Mouse (Mus musculus): ENCODE measurements at regions not wholly inside any gene's neighbourhood (a gene's known extent, or its start where the extent isn't known, plus 50 kb on each side); places are given as distances from the start of the nearest gene placed in this dataset.

DNA sequence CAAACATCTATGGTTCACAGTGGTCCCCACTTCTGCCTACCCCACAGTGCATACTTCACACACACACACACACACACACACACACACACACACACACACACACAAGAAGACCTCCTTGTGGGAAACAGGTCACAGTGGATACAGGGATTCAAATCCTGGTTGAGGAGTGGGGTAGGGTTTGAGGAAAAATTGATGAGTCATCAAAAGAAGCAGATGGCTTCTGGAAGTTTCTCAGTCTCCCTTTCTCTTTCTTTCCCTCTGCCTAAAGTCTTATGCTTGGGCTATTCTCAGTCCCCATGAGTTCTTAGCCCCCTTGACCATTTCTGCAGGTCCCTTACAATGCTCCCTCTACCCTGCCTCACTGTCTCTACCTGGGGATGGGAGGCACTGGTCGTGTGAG, 56.4 kb downstream of the Rassf10 start:
- Histone ChIP-seq H3K9me3 (replicated peaks) (peaks cover 19% of the 10 kb centered on the region), H3K36me3 (replicated peaks) (no peaks in the 10 kb centered on the region), H3K4me3 (ENCODE audit: low read depth, low read length) (no peak overlapping the region), H3K4me1 (ENCODE audit: insufficient read depth, low read depth, low read length) (no peaks in the 10 kb centered on the region; the same call in 1 of the 2 replicates), H3K27me3 (ENCODE audit: insufficient read depth, low read length) (no peaks in the 10 kb centered on the region)
- DNase-seq (ENCODE audit: low spot score) (no peak), ATAC-seq (ENCODE audit: extremely low read depth, insufficient number of reproducible peaks, low FRiP score, poor library complexity, severe bottlenecking) (no peak)
- no peak for TF ChIP-seq GATA2 (IDR thresholded peaks at IDR 0.05; ENCODE audit: borderline replicate concordance, low read depth, low read length)
- no peak for TF ChIP-seq CTCF (IDR thresholded peaks at IDR 0.05; ENCODE audit: low read depth, low read length)
- TF ChIP-seq GATA1 (IDR thresholded peaks at IDR 0.05; ENCODE audit: borderline replicate concordance, low read length): no peak
- no peak for TF ChIP-seq TAL1 (conservative IDR thresholded peaks at IDR 0.05; ENCODE audit: low read depth, low read length)
- no peak for TF ChIP-seq POLR2AphosphoS5 (IDR thresholded peaks at IDR 0.05; ENCODE audit: insufficient replicate concordance, low read depth, low read length)

DNA sequence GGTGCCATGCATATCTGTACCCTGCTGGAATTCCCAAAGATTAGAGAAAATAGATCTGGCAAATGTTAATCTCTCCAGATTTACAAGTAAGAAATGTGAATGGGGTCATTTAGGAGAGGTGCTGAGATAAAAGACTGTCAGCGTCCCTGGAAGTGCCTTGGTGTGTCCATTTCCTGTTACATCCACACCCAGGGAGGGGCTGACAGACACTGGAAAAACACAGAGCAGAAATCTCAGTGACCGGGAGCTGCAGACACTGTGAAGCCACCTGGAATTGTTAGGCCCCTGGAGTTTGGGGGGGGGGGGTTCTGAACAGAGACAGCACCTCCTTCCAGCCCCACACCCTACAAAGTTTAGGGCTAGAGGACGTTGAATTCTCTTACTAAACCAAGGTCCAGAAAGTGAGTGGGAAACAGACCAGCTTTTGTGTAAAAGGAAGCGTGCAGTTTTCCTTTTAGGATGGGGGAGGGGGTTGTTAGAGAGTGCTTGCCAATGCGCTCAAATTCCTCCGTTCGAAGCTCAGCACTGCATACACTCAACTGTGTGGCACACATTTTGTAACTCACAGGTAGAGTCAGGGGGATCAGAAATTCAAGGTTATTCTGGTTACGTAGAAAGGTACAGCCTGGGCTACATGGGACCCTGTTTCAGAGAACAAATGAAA, 63.5 kb downstream of the Rassf10 start:
- Histone ChIP-seq H3K4me1 (ENCODE audit: insufficient read depth, low read depth, low read length) (no peaks in the 10 kb centered on the region; the same call in 1 of the 2 replicates), H3K36me3 (replicated peaks) (no peaks in the 10 kb centered on the region), H3K4me3 (ENCODE audit: low read depth, low read length) (no peak overlapping the region), H3K9me3 (replicated peaks) (peaks cover 17% of the 10 kb centered on the region), H3K27me3 (ENCODE audit: insufficient read depth, low read length) (peaks cover 2% of the 10 kb centered on the region; the same call in 1 of the 2 replicates)
- DNase-seq (ENCODE audit: low spot score): no peak
- no peak for ATAC-seq (ENCODE audit: extremely low read depth, insufficient number of reproducible peaks, low FRiP score, poor library complexity, severe bottlenecking)
- no peak for TF ChIP-seq TAL1 (conservative IDR thresholded peaks at IDR 0.05; ENCODE audit: low read depth, low read length)
- no peak for TF ChIP-seq GATA2 (IDR thresholded peaks at IDR 0.05; ENCODE audit: borderline replicate concordance, low read depth, low read length)
- TF ChIP-seq GATA1 (IDR thresholded peaks at IDR 0.05; ENCODE audit: borderline replicate concordance, low read length): no peak
- TF ChIP-seq POLR2AphosphoS5 (IDR thresholded peaks at IDR 0.05; ENCODE audit: insufficient replicate concordance, low read depth, low read length): no peak
- no peak for TF ChIP-seq CTCF (IDR thresholded peaks at IDR 0.05; ENCODE audit: low read depth, low read length)

DNA sequence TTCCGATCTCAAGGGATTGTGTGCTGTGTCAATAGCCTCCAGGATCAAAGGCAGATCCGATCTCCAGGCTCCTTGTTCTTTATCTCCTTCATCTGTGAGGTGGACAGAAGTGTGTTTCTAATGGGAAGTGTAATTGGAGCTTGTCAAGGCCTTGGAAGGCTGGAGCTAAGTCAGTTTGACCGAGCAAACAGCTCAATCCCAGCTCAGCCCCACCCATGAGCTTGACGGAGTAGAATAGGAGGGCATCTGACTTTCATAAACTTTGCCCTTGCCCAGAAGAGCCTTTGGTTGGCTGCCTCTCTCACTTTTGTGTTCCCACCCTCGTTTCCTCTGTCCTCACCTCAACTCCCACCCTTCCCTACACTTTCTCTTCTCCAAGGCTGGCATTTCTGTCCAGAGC, 67.7 kb downstream of the Rassf10 start:
- DNase-seq (ENCODE audit: low spot score) (no peak), ATAC-seq (ENCODE audit: extremely low read depth, insufficient number of reproducible peaks, low FRiP score, poor library complexity, severe bottlenecking) (no peak)
- Histone ChIP-seq H3K9me3 (replicated peaks) (peaks cover 3% of the 10 kb centered on the region; the same call in 1 of the 2 replicates), H3K36me3 (replicated peaks) (no peaks in the 10 kb centered on the region), H3K27me3 (ENCODE audit: insufficient read depth, low read length) (no peaks in the 10 kb centered on the region), H3K4me3 (ENCODE audit: low read depth, low read length) (no peak overlapping the region), H3K4me1 (ENCODE audit: insufficient read depth, low read depth, low read length) (no peaks in the 10 kb centered on the region)
- TF ChIP-seq CTCF (IDR thresholded peaks at IDR 0.05; ENCODE audit: low read depth, low read length): no peak
- no peak for TF ChIP-seq TAL1 (conservative IDR thresholded peaks at IDR 0.05; ENCODE audit: low read depth, low read length)
- no peak for TF ChIP-seq GATA2 (IDR thresholded peaks at IDR 0.05; ENCODE audit: borderline replicate concordance, low read depth, low read length)
- TF ChIP-seq POLR2AphosphoS5 (IDR thresholded peaks at IDR 0.05; ENCODE audit: insufficient replicate concordance, low read depth, low read length): no peak
- TF ChIP-seq GATA1 (IDR thresholded peaks at IDR 0.05; ENCODE audit: borderline replicate concordance, low read length): no peak

DNA sequence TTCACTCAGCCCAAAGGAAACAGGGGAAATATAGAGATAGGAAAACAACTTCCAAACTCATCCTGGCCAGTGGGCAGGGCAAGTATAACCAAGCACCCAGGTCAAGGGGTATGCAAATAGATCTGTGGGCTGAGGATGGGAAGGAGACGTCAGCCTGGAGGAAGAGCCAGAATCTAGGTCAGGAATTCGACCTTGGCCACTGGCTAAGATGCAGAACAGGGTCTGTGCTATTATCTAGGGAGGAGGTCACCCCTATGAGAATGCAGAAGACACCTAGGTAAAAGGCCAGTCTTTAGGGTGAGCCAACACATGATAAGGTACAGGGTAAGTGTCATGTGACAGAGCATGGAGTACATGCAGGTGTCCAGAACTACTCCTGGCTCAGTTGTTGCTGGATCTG, 68.8 kb downstream of the Rassf10 start:
- DNase-seq (ENCODE audit: low spot score) (no peak), ATAC-seq (ENCODE audit: extremely low read depth, insufficient number of reproducible peaks, low FRiP score, poor library complexity, severe bottlenecking) (no peak)
- Histone ChIP-seq H3K4me3 (ENCODE audit: low read depth, low read length) (no peak overlapping the region), H3K9me3 (replicated peaks) (peaks cover 3% of the 10 kb centered on the region; the same call in 1 of the 2 replicates), H3K4me1 (ENCODE audit: insufficient read depth, low read depth, low read length) (no peaks in the 10 kb centered on the region), H3K27me3 (ENCODE audit: insufficient read depth, low read length) (no peaks in the 10 kb centered on the region), H3K36me3 (replicated peaks) (no peaks in the 10 kb centered on the region)
- TF ChIP-seq GATA2 (IDR thresholded peaks at IDR 0.05; ENCODE audit: borderline replicate concordance, low read depth, low read length) (no peak), GATA1 (IDR thresholded peaks at IDR 0.05; ENCODE audit: borderline replicate concordance, low read length) (no peak), TAL1 (conservative IDR thresholded peaks at IDR 0.05; ENCODE audit: low read depth, low read length) (no peak), POLR2AphosphoS5 (IDR thresholded peaks at IDR 0.05; ENCODE audit: insufficient replicate concordance, low read depth, low read length) (no peak), CTCF (IDR thresholded peaks at IDR 0.05; ENCODE audit: low read depth, low read length) (no peak)

DNA sequence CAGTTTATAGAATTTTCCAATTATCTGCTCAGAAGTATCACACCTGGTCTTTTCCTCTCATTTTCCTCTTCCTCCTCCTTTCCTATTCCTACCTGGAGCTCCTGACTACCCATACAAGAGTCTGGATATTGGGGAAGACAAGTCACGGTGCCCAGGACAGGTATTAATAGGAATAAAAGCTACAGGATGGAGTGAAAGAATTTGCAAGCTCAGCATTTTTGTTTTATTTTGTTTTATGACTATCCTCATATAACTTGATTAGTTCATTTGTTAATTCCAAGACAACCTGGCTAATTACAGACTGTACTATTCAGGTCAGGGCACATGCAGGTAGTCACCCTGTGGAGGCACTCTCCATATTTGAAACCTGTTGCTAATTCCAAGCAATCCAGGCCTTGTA, 72.0 kb downstream of the Rassf10 start:
- no peak overlapping the region for H3K4me3 ChIP-seq (ENCODE audit: low read depth, low read length)
- TF ChIP-seq CTCF (IDR thresholded peaks at IDR 0.05; ENCODE audit: low read depth, low read length) (no peak), GATA1 (IDR thresholded peaks at IDR 0.05; ENCODE audit: borderline replicate concordance, low read length) (no peak), TAL1 (conservative IDR thresholded peaks at IDR 0.05; ENCODE audit: low read depth, low read length) (no peak), POLR2AphosphoS5 (IDR thresholded peaks at IDR 0.05; ENCODE audit: insufficient replicate concordance, low read depth, low read length) (no peak), GATA2 (IDR thresholded peaks at IDR 0.05; ENCODE audit: borderline replicate concordance, low read depth, low read length) (no peak)
- ATAC-seq (ENCODE audit: extremely low read depth, insufficient number of reproducible peaks, low FRiP score, poor library complexity, severe bottlenecking): no peak

DNA sequence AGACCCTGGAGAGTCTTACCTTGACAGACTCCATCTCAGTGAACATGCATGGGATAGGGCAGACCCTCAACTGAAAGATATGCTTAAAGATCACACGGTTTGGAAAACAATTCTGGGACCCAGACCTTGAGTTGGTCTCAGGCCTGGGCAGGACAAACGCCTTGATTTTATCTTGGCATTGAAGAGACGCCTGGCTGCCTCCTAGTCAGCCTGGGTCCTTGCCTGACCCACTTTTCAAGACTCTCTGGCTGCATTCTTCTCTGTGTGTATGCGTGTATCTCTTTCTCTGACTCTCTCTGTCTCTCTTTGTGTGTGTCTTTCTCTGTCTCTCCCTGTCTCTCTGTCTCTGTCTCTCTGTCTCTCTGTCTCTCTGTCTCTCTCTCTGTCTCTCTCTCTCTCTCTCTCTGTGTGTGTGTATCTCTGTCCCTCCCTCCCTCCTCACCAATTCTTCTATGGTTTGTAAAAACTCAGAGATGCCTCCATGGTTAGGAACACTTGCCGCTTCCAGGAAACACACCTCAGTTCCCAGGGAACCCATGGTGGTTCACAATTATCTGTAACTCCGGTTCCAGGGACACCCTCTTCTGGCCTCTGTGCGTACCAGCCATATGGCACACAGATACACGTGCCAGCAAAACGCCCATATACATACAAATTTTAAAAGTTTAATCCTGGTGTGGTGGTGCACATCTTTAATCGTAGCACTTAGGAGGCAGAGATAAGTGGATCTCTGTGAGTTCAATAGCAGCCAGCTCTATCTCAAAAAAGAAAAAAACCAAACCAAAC, 72.7 kb downstream of the Rassf10 start:
- DNase-seq (ENCODE audit: low spot score) (no peak), ATAC-seq (ENCODE audit: extremely low read depth, insufficient number of reproducible peaks, low FRiP score, poor library complexity, severe bottlenecking) (no peak)
- Histone ChIP-seq H3K4me3 (ENCODE audit: low read depth, low read length) (no peak overlapping the region), H3K27me3 (ENCODE audit: insufficient read depth, low read length) (no peaks in the 10 kb centered on the region), H3K4me1 (ENCODE audit: insufficient read depth, low read depth, low read length) (no peaks in the 10 kb centered on the region), H3K9me3 (replicated peaks) (no peaks in the 10 kb centered on the region; the same call in 1 of the 2 replicates), H3K36me3 (replicated peaks) (no peaks in the 10 kb centered on the region)
- no peak for TF ChIP-seq POLR2AphosphoS5 (IDR thresholded peaks at IDR 0.05; ENCODE audit: insufficient replicate concordance, low read depth, low read length)
- TF ChIP-seq GATA1 (IDR thresholded peaks at IDR 0.05; ENCODE audit: borderline replicate concordance, low read length): no peak
- no peak for TF ChIP-seq CTCF (IDR thresholded peaks at IDR 0.05; ENCODE audit: low read depth, low read length)
- no peak for TF ChIP-seq GATA2 (IDR thresholded peaks at IDR 0.05; ENCODE audit: borderline replicate concordance, low read depth, low read length)
- TF ChIP-seq TAL1 (conservative IDR thresholded peaks at IDR 0.05; ENCODE audit: low read depth, low read length): no peak

More for the DNA sequence above, 72.0 kb downstream of the Rassf10 start:
- Histone ChIP-seq H3K27me3 (ENCODE audit: insufficient read depth, low read length) (no peaks in the 10 kb centered on the region), H3K4me1 (ENCODE audit: insufficient read depth, low read depth, low read length) (no peaks in the 10 kb centered on the region), H3K9me3 (replicated peaks) (peaks cover 3% of the 10 kb centered on the region; the same call in 1 of the 2 replicates), H3K36me3 (replicated peaks) (no peaks in the 10 kb centered on the region)
- no peak for DNase-seq (ENCODE audit: low spot score)

Data from G1E (cell line).